Comparison of ENCODE assay signal across 8 mouse cellular contexts in the genomic region with DNA sequence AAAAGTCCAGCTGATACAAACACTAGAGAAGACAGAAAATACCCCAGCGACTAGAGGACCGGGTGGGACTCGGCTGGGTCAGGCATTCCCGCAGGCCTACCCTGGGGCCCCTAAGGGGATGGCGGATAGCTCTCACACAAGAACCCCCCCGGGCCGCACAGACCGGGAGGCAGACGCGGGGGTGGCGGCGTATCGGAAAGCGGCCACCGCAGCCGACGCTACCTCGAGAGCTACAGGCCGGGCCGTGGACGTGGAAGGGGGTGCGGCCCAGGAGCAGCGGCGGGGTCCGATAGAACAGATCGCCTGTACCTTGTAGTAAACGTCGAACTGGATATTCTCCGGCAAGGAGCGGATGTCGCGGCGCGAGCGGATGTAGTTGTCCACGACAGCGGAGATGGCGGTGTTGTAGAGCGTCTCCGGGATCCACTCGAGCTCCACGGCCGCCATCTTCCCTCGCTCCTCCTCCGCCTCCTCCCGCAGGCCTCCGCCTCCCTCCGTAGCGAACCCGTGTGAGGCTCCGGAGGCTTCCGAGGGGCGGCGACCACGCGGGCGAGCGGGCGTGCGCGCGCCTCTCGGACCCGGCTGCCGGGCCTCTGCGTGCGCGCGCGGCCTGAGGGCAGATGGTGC. TPM values are rescaled to one million over a fixed set of nuclear protein-coding genes. Genes with fewer than 3 reads are reported as not detected.
DNase-seq lines count a peak whose midpoint lies in the region; ATAC-seq and TF ChIP-seq lines count a peak whose summit lies in the region.

No protein-coding gene starts in this region.

- H3K27me3 ChIP-seq in embryonic facial prominence, embryonic 15.5 days: no peaks in the 10 kb centered on the region
- H3K27me3 ChIP-seq in kidney, embryonic 14.5 days (ENCODE audit: control insufficient read depth, insufficient read depth, low read length): no peaks in the 10 kb centered on the region
- no peaks in the 10 kb centered on the region for H3K27me3 ChIP-seq in limb, embryonic 15.5 days
- H3K27me3 ChIP-seq in midbrain, postnatal 0 days (ENCODE audit: insufficient read depth, low read length): no peaks in the 10 kb centered on the region

- peak; percentile 8; the same call in 1 of the 2 replicates for TF ChIP-seq CTCF in midbrain, postnatal 0 days (IDR thresholded peaks at IDR 0.05)

- peak overlapping the region; percentile 92 for H3K9ac ChIP-seq in embryonic facial prominence, embryonic 15.5 days
- H3K9ac ChIP-seq in kidney, embryonic 14.5 days (ENCODE audit: low read depth, low read length): peak overlapping the region; percentile 95
- peak overlapping the region; percentile 87 for H3K9ac ChIP-seq in limb, embryonic 15.5 days
- peak overlapping the region; percentile 93 for H3K9ac ChIP-seq in midbrain, postnatal 0 days (replicated peaks; ENCODE audit: low read length, poor library complexity, severe bottlenecking)

- WGBS in embryonic facial prominence, embryonic 15.5 days: under 1% methylated on average over 70 of the region's 70 CpGs
- under 1% methylated on average over 69 of the region's 70 CpGs for WGBS in kidney, embryonic 14.5 days
- WGBS in limb, embryonic 15.5 days: under 1% methylated on average over 70 of the region's 70 CpGs
- WGBS in midbrain, postnatal 0 days: under 1% methylated on average over 67 of the region's 70 CpGs

- 0 out of 2 replicates have a peak, but pooled peaks cover 8% of the 10 kb centered on the region for H3K36me3 ChIP-seq in embryonic facial prominence, embryonic 15.5 days
- peaks cover 3% of the 10 kb centered on the region; the same call in 1 of the 2 replicates for H3K36me3 ChIP-seq in kidney, embryonic 14.5 days (ENCODE audit: control insufficient read depth, insufficient read depth, low read length)
- H3K36me3 ChIP-seq in limb, embryonic 15.5 days: peaks cover 16% of the 10 kb centered on the region; the same call in 1 of the 2 replicates
- no peaks in the 10 kb centered on the region for H3K36me3 ChIP-seq in midbrain, postnatal 0 days (ENCODE audit: insufficient read depth, low read length)

- H3K4me1 ChIP-seq in embryonic facial prominence, embryonic 15.5 days: peaks cover 13% of the 10 kb centered on the region
- H3K4me1 ChIP-seq in kidney, embryonic 14.5 days (ENCODE audit: control insufficient read depth, insufficient read depth, low read length): peaks cover 10% of the 10 kb centered on the region; the same call in 1 of the 2 replicates
- peaks cover 9% of the 10 kb centered on the region for H3K4me1 ChIP-seq in limb, embryonic 15.5 days
- H3K4me1 ChIP-seq in midbrain, postnatal 0 days (ENCODE audit: insufficient read depth, low read length): peaks cover 3% of the 10 kb centered on the region; the same call in 1 of the 2 replicates

- peak overlapping the region; percentile 76 for H3K4me2 ChIP-seq in embryonic facial prominence, embryonic 15.5 days (replicated peaks)
- H3K4me2 ChIP-seq in kidney, embryonic 14.5 days (replicated peaks; ENCODE audit: low read depth, low read length): peak overlapping the region; percentile 63
- H3K4me2 ChIP-seq in limb, embryonic 15.5 days: peak overlapping the region; percentile 56
- peak overlapping the region; percentile 65 for H3K4me2 ChIP-seq in midbrain, postnatal 0 days (ENCODE audit: low read depth, low read length, poor library complexity, severe bottlenecking)

- peak overlapping the region; percentile 99 for H3K27ac ChIP-seq in embryonic facial prominence, embryonic 15.5 days (replicated peaks)
- peak overlapping the region; percentile 99 for H3K27ac ChIP-seq in kidney, embryonic 14.5 days (ENCODE audit: low read depth, low read length)
- H3K27ac ChIP-seq in limb, embryonic 15.5 days: peak overlapping the region; percentile 99
- H3K27ac ChIP-seq in midbrain, postnatal 0 days (ENCODE audit: low read depth, low read length): peak overlapping the region; percentile 99

- H3K4me3 ChIP-seq in embryonic facial prominence, embryonic 15.5 days (replicated peaks): peak overlapping the region; percentile 94
- H3K4me3 ChIP-seq in kidney, embryonic 14.5 days (ENCODE audit: low read length): peak overlapping the region; percentile 98
- H3K4me3 ChIP-seq in limb, embryonic 15.5 days: peak overlapping the region; percentile 93
- peak overlapping the region; percentile 85 for H3K4me3 ChIP-seq in midbrain, postnatal 0 days (ENCODE audit: low read depth, low read length)

- ATAC-seq in embryonic facial prominence, embryonic 15.5 days (ENCODE audit: insufficient number of reproducible peaks, low FRiP score, low TSS enrichment, low read depth): peak; percentile 92
- peak; percentile 93 for ATAC-seq in kidney, embryonic 14.5 days (ENCODE audit: low FRiP score, low TSS enrichment)
- peak; percentile 91 for ATAC-seq in limb, embryonic 15.5 days (ENCODE audit: insufficient number of reproducible peaks, low FRiP score, low TSS enrichment, low read depth)
- peak; percentile 95 for ATAC-seq in midbrain, postnatal 0 days (ENCODE audit: low FRiP score)

- H3K9me3 ChIP-seq in embryonic facial prominence, embryonic 15.5 days (replicated peaks): no peaks in the 10 kb centered on the region
- H3K9me3 ChIP-seq in kidney, embryonic 14.5 days (ENCODE audit: control insufficient read depth, low read length): no peaks in the 10 kb centered on the region
- no peaks in the 10 kb centered on the region for H3K9me3 ChIP-seq in limb, embryonic 15.5 days
- H3K9me3 ChIP-seq in midbrain, postnatal 0 days (ENCODE audit: low read length): no peaks in the 10 kb centered on the region

- DNase-seq in 416B (ENCODE audit: low read depth): peak; percentile 76
- DNase-seq in adrenal gland, postnatal 4 days (ENCODE audit: low spot score in 2 of 2): peak; percentile 52 to 63
- peak; percentile 83 to 84 for DNase-seq in heart, adult 9 months (ENCODE audit: low spot score in 2 of 2)
- DNase-seq in midbrain, postnatal 0 days (ENCODE audit: low spot score): peak; percentile 86
- DNase-seq in spleen, postnatal 36 days (ENCODE audit: low spot score in 2 of 2): peak; percentile 86 to 87

RNA-seq across cellular contexts. Expression of gene Appbp2, which starts 0.5 kb away (rescaled TPM):
- total RNA-seq in adrenal gland, postnatal 4 days (2021): 10 to 100 TPM; 58.8 to 59.0 TPM
- 38.0 and 38.7 TPM in 2 replicates for polyA plus RNA-seq in embryonic facial prominence, embryonic 15.5 days (2015; fragmentation: Nextera tagmentation; extraction: Ambion mirVana)
- polyA plus RNA-seq in kidney, embryonic 14.5 days (2014; fragmentation: Nextera tagmentation; extraction: Ambion mirVana): 44.2 and 64.6 TPM in 2 replicates
- polyA plus RNA-seq in limb, embryonic 15.5 days (2015; fragmentation: Nextera tagmentation; extraction: Ambion mirVana): 38.8 and 40.0 TPM in 2 replicates
- 61.0 and 70.6 TPM in 2 replicates for total RNA-seq in midbrain, postnatal 0 days (2014; rRNA removed)
- polyA plus RNA-seq in midbrain, postnatal 0 days (2015; fragmentation: Nextera tagmentation; extraction: Ambion mirVana): 43.2 and 44.1 TPM in 2 replicates

Comparison
In these comparisons a context has a peak if more than half of its experiments do, and no peak if none do; other contexts are left out.
1. Peak in every context shown above with its lines: DNase-seq, ATAC-seq, H3K4me3 ChIP-seq and H3K27ac ChIP-seq.